Mouse (Mus musculus) C2C12 (cell line): ENCODE measurements around the gene Zfp978. TPM values are rescaled to one million over a fixed set of nuclear protein-coding genes. Genes with fewer than 3 reads are reported as not detected.
"Not testable (repeated sequence)": the region's sequence is repeated elsewhere in the genome, so short reads cannot be mapped to it uniquely, and the experiment has no call there.

Source experiments
- H3K27me3 ChIP-seq: one replicate; pipeline ENCODE4 v1.6.1; 2011; ENCODE audit not compliant: control insufficient read depth, insufficient read depth, insufficient read length
- H3K36me3 ChIP-seq: one replicate; pipeline ENCODE4 v1.6.1; 2011; ENCODE audit not compliant: control insufficient read depth, insufficient read depth
- H3K4me3 ChIP-seq: one replicate; pipeline ENCODE4 v1.5.1; 2011; ENCODE audit warnings: mild to moderate bottlenecking, control low read depth; ENCODE audit not compliant: poor library complexity, insufficient read depth, severe bottlenecking
- H3K79me2 ChIP-seq: one replicate; pipeline ENCODE4 v1.6.1; 2011; ENCODE audit not compliant: control insufficient read depth, insufficient read depth
- H3K79me3 ChIP-seq: one replicate; pipeline ENCODE4 v1.6.1; 2011; ENCODE audit warnings: low read depth, control low read depth
- H3ac ChIP-seq: one replicate; pipeline ENCODE3; 2011; ENCODE audit warnings: low read depth; ENCODE audit not compliant: control insufficient read depth, insufficient read length
- CEBPB ChIP-seq: IDR thresholded peaks from one replicate; pipeline ENCODE4 v1.6.1; 2011; ENCODE audit warnings: low read depth, mild to moderate bottlenecking, control low read depth, moderate library complexity
- CTCF ChIP-seq: IDR thresholded peaks from one replicate; pipeline ENCODE4 v1.5.1; 2011; ENCODE audit not compliant: control insufficient read depth, insufficient read depth, insufficient read length
- FOSL1 ChIP-seq: IDR thresholded peaks from one replicate; pipeline ENCODE4 v1.8.0; 2011; ENCODE audit warnings: mild to moderate bottlenecking, low read length; ENCODE audit not compliant: poor library complexity, insufficient read depth, severe bottlenecking
- MAX ChIP-seq: IDR thresholded peaks from one replicate; pipeline ENCODE4 v1.6.1; 2011; ENCODE audit warnings: mild to moderate bottlenecking, control low read depth
- MYOD1 ChIP-seq: IDR thresholded peaks from one replicate; pipeline ENCODE4 v1.6.1; 2011; ENCODE audit warnings: low read depth; ENCODE audit not compliant: control insufficient read depth, insufficient read length
- MYOG ChIP-seq: IDR thresholded peaks from one replicate; pipeline ENCODE4 v1.6.1; 2011; ENCODE audit not compliant: control insufficient read depth, insufficient read length; ENCODE audit errors: extremely low read depth
- USF1 ChIP-seq: IDR thresholded peaks from one replicate; pipeline ENCODE4 v1.6.1; 2011; ENCODE audit warnings: low read depth, mild to moderate bottlenecking, control low read depth, moderate library complexity
- polyA plus RNA-seq: library from polyadenylated mRNA; unstranded; fragments of >200 nt; fragmentation: generic; extraction: Trizol; gene quantifications from one replicate; pipeline ENCODE4 v1.2.1, GENCODE M21; 2012; ENCODE audit warnings: missing spikeins

Gene Zfp978
- polyA plus RNA-seq, 1 experiment = 0.04 TPM

GRCm38 (mm10) chr4:147430651-147431050 is 69.5 kb downstream of the Zfp978 start:
- Histone ChIP-seq H3K79me2 (no peaks in the 10 kb centered on the region), H3ac (no peak overlapping the region), H3K27me3 (no peaks in the 10 kb centered on the region), H3K79me3 (no peaks in the 10 kb centered on the region), H3K4me3 (no peak overlapping the region), H3K36me3 (no peaks in the 10 kb centered on the region)
- TF ChIP-seq MYOG = no peak

- not testable (repeated sequence) for H3K79me3 ChIP-seq, H3K36me3 ChIP-seq, H3K79me2 ChIP-seq, H3K27me3 ChIP-seq, H3ac ChIP-seq, H3K4me3 ChIP-seq
These were observed 70.8 kb downstream of the Zfp978 start for GRCm38 (mm10) chr4:147431696-147432442.

- Histone ChIP-seq H3K36me3 (no peaks in the 10 kb centered on the region), H3K79me2 (no peaks in the 10 kb centered on the region), H3K4me3 (no peak overlapping the region), H3K27me3 (no peaks in the 10 kb centered on the region), H3ac (no peak overlapping the region), H3K79me3 (no peaks in the 10 kb centered on the region)
- TF ChIP-seq CTCF (no peak), FOSL1 (no peak), MAX (no peak), CEBPB (no peak), MYOD1 (no peak), MYOG (no peak), USF1 (no peak)
These were observed 71.3 kb downstream of the Zfp978 start for GRCm38 (mm10) chr4:147432443-147432790.

- no peaks in the 10 kb centered on the region for H3K79me2 ChIP-seq
- TF ChIP-seq MYOD1 (no peak), FOSL1 (no peak), USF1 (no peak), MAX (no peak), CEBPB (no peak), MYOG (no peak), CTCF (no peak)
- no peaks in the 10 kb centered on the region for H3K36me3 ChIP-seq
- H3ac ChIP-seq = no peak overlapping the region
- H3K27me3 ChIP-seq = no peaks in the 10 kb centered on the region
- H3K4me3 ChIP-seq = no peak overlapping the region
- H3K79me3 ChIP-seq = no peaks in the 10 kb centered on the region
These were observed 71.9 kb downstream of the Zfp978 start for GRCm38 (mm10) chr4:147433017-147433416.

GRCm38 (mm10) chr4:147433874-147434273 is 72.8 kb downstream of the Zfp978 start:
- no peaks in the 10 kb centered on the region for H3K79me2 ChIP-seq
- H3K79me3 ChIP-seq = no peaks in the 10 kb centered on the region
- TF ChIP-seq FOSL1 = no peak
- TF ChIP-seq MAX = no peak
- no peak for TF ChIP-seq MYOG
- TF ChIP-seq CEBPB = no peak
- H3ac ChIP-seq = no peak overlapping the region
- no peaks in the 10 kb centered on the region for H3K36me3 ChIP-seq
- H3K27me3 ChIP-seq = no peaks in the 10 kb centered on the region
- H3K4me3 ChIP-seq = no peak overlapping the region

Other genes starting within 250 kb of the Zfp978 start
- 0.09 TPM for gene Zfp991, start 229.3 kb upstream of the Zfp978 start, polyA plus RNA-seq
- gene Zfp988, start 55.6 kb upstream of the Zfp978 start, polyA plus RNA-seq = 0.01 TPM
- gene Zfp982, start 131.1 kb downstream of the Zfp978 start, polyA plus RNA-seq = 0.04 TPM
- not detected for gene Gm16503, start 178.9 kb downstream of the Zfp978 start, polyA plus RNA-seq
- gene Zfp985, start 192.0 kb downstream of the Zfp978 start, polyA plus RNA-seq = 0.41 TPM